9 mouse cellular contexts compared by ENCODE assay signal in the genomic region with DNA sequence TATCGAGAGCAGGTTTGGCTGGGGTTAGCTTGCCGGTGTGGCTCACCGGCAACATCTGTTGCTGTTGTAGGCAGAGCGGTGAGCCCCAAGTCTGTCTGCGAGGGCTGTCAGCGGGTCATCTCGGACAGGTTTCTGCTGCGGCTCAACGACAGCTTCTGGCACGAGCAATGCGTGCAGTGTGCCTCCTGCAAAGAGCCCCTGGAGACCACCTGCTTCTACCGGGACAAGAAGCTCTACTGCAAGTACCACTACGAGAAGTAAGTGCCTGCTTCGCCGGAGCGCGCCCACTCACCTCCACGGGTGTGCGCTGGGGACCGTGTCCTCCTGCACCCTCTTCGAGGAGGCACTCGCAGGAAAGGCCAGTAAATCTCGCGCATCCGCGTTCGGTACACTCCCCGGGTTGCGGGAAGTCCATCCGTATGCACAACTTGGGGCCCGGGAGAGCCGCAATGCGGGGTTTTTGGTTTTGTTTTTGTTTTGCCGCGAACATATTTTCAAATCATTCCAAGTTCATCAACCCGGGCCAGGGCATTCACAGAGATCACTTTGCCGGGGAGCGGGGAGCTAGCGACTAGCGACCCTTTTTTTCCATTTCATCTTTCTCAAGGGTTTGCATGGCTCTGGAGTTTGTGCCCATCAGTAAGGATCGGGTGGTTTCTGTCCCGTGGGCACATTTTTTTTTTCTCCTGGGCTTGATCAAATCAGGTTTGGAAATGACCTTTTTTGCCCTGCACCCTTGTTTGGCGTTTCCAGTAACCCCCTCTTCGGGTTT. TPM values are rescaled to one million over a fixed set of nuclear protein-coding genes. Genes with fewer than 3 reads are reported as not detected.
DNase-seq lines count a peak whose midpoint lies in the region; ATAC-seq lines count a peak whose summit lies in the region.
"Had no signal": no experiment of that assay in that cellular context is flagged by ENCODE, and none has a peak within 500 bp of the region (broad histone marks: within the 10 kb centered on the region; RNA-seq: fewer than 3 reads in every experiment).

No protein-coding gene starts in this region.

- peak overlapping the region; percentile 56 for H3K4me2 ChIP-seq in heart, embryonic 15.5 days

- H3K9me3 ChIP-seq in heart, embryonic 15.5 days (replicated peaks): no peaks in the 10 kb centered on the region

- H3K27ac ChIP-seq in heart, embryonic 15.5 days: no peak overlapping the region

- no peak overlapping the region for H3K9ac ChIP-seq in heart, embryonic 15.5 days

- H3K27me3 ChIP-seq in heart, embryonic 15.5 days: peaks cover 97% of the 10 kb centered on the region

- peak; percentile 10 to 16 for DNase-seq in cerebellum, postnatal 25 days
- DNase-seq in cerebellum, adult 11-12 months: no peak
- DNase-seq in ES-CJ7 (ENCODE audit: low read depth, low spot score): peak; percentile 42
- no peak for DNase-seq in left cerebral cortex, adult 9 months (ENCODE audit: low spot score in 2 of 2)
- no peak for DNase-seq in yolk sac, embryonic 10.5 days (ENCODE audit: low spot score)

- no peak for ATAC-seq in heart, embryonic 15.5 days (replicated peaks; ENCODE audit: insufficient number of reproducible peaks, insufficient read depth, low FRiP score, low read depth)
- 0 out of 2 replicates have a peak, but pooled peaks have one; percentile 21 for ATAC-seq in megakaryocyte progenitor cell, adult 5-6 weeks (replicated peaks; ENCODE audit: poor library complexity)
- ATAC-seq in cerebellum, adult (ENCODE audit: insufficient number of reproducible peaks, low FRiP score, low TSS enrichment): no peak

- H3K36me3 ChIP-seq in heart, embryonic 15.5 days: no peaks in the 10 kb centered on the region

- peak overlapping the region; percentile 38 for H3K4me3 ChIP-seq in heart, embryonic 15.5 days

- peaks cover 26% of the 10 kb centered on the region for H3K4me1 ChIP-seq in heart, embryonic 15.5 days (replicated peaks)

- WGBS in heart, embryonic 15.5 days: under 1% methylated on average over 44 of the region's 44 CpGs

RNA-seq across cellular contexts. Expression of gene Lmx1a, which starts 3.1 kb away (rescaled TPM):
- 0.04 and 0.13 TPM in 2 replicates for polyA plus RNA-seq in heart, embryonic 15.5 days (2015; fragmentation: Nextera tagmentation; extraction: Ambion mirVana)
- total RNA-seq in megakaryocyte progenitor cell, adult 5-6 weeks (2015): not detected in 2 replicates
- total RNA-seq in megakaryocyte progenitor cell, adult 5-6 weeks (2017): not detected in 2 replicates
- total RNA-seq: left cerebral cortex, postnatal 36 days had no signal

Comparison
In these comparisons a context has a peak if more than half of its experiments do, and no peak if none do; other contexts are left out.
1. DNase-seq: peak in cerebellum, postnatal 25 days (2 of 2) and ES-CJ7 (single experiment); none in cerebellum, adult 11-12 months (single experiment), left cerebral cortex, adult 9 months (0 of 2) and yolk sac, embryonic 10.5 days (single experiment).